Mouse (Mus musculus): Measurements from ENCODE around the gene Magi2. TPM values are rescaled to one million over a fixed set of nuclear protein-coding genes. Genes with fewer than 3 reads are reported as not detected.

The Magi2 gene
- polyA plus RNA-seq, 1 experiment from 2014 or later = 18.6 TPM

DNA sequence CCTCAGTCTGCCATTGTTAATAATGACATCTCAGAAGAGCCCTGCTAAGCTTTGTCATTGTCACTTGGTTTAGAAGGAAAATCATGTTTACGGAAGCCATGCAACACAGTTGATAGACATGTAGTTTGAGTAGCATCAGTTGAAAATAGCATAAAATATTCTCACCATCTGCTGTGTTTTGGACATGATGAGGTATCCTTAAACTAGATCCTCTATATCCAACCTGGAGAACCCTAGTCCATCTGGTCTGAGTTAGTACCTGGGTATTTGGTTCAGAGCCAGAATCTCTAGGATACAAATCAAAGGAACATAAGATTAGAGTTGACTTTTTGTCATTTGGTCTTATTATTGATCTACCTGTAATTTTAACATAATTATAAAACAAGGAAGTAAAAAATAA, 385.0 kb downstream of the Magi2 start:
- no peak overlapping the region for H3K4me2 ChIP-seq
- no peak for ATAC-seq
- no peaks in the 10 kb centered on the region for H3K27me3 ChIP-seq

DNA sequence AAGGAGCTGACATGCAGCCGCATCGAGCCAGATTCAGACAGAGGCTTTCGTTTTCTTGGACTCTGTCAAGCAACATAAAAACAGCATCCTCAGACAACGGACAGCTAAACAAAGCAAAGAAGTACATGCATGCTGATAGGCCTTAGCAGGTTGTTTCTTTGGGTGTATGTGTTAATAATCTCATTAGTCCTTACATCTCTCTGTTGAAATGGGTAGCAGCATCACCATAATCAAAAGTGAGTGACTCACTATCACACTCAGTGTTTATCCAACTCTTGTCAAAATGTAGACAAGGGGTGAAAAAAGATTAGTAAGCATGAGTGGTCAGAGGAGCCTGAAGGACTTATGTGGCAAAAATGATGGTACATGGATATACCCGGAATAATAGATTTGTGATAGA, 394.8 kb downstream of the Magi2 start:
- Histone ChIP-seq H3K27me3 (no peaks in the 10 kb centered on the region), H3K4me3 (no peak overlapping the region), H3K4me2 (no peak overlapping the region), H3K9ac (no peak overlapping the region), H3K36me3 (ENCODE audit: poor library complexity, severe bottlenecking) (no peaks in the 10 kb centered on the region), H3K9me3 (replicated peaks) (no peaks in the 10 kb centered on the region), H3K27ac (no peak overlapping the region), H3K4me1 (no peaks in the 10 kb centered on the region)
- ATAC-seq = peak; percentile 59
- WGBS = 67% methylated on average over 5 of the region's 5 CpGs

More for the DNA sequence above, 385.0 kb downstream of the Magi2 start:
- no peak overlapping the region for H3K27ac ChIP-seq
- no peaks in the 10 kb centered on the region for H3K9me3 ChIP-seq (replicated peaks)
- no peak overlapping the region for H3K4me3 ChIP-seq
- 95% methylated on average over 1 of the region's 1 CpGs for WGBS
- no peaks in the 10 kb centered on the region for H3K36me3 ChIP-seq (ENCODE audit: poor library complexity, severe bottlenecking)
- no peak overlapping the region for H3K9ac ChIP-seq
- no peaks in the 10 kb centered on the region for H3K4me1 ChIP-seq

- WGBS = 98% methylated on average over 1 of the region's 1 CpGs
- H3K4me2 ChIP-seq = no peak overlapping the region
- ATAC-seq = no peak
Observed at GRCm38 (mm10) chr5:19633976-19634375, 407.1 kb downstream of the Magi2 start.

DNA sequence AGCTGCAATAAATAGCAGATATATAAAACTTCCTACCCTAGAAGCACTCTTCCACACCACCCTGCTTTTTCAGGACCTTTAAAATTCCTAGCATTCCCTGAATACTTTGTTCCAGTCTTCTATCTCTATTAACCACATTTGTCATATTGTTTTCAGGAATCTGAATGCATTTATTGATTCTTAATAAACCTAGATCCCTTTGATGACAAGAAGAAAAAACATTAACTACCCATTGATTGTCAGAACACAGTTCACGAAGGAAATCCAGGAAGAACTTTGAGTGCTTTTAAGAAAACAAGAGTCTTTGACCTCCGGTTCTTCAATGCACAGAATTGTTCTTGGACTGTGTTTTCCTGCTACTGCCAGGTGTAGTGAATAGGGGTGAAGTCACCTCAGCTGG, 411.0 kb downstream of the Magi2 start:
- no peaks in the 10 kb centered on the region for H3K27me3 ChIP-seq
- H3K4me1 ChIP-seq = no peaks in the 10 kb centered on the region
- no peak overlapping the region for H3K9ac ChIP-seq
- H3K4me3 ChIP-seq = no peak overlapping the region
- 58% methylated on average over 2 of the region's 2 CpGs for WGBS
- H3K9me3 ChIP-seq (replicated peaks) = no peaks in the 10 kb centered on the region
- H3K4me2 ChIP-seq = no peak overlapping the region
- no peak overlapping the region for H3K27ac ChIP-seq
- H3K36me3 ChIP-seq (ENCODE audit: poor library complexity, severe bottlenecking) = no peaks in the 10 kb centered on the region
- no peak for ATAC-seq

More at GRCm38 (mm10) chr5:19633976-19634375, 407.1 kb downstream of the Magi2 start:
- Histone ChIP-seq H3K27me3 (no peaks in the 10 kb centered on the region), H3K4me3 (no peak overlapping the region), H3K27ac (no peak overlapping the region), H3K9me3 (replicated peaks) (no peaks in the 10 kb centered on the region), H3K9ac (no peak overlapping the region), H3K36me3 (ENCODE audit: poor library complexity, severe bottlenecking) (no peaks in the 10 kb centered on the region), H3K4me1 (no peaks in the 10 kb centered on the region)

DNA sequence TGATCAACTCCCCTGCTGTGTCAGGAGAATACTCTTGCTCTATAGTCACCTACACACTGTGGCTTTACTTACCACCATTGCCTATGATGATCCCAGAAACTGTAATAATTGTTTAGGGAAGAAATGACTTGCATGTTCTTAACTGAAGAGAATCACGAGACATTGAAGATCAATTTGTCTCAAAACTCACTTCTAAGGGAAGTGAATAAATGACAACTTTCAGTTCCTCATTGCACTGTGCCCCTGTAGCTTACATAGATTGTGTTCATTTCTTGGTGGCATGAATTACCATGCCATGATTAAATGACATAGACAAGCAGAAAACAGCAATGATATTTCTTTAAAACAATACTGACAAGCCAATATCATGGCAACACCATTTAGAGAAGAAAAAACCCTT, 429.1 kb downstream of the Magi2 start:
- WGBS = 84% methylated on average over 1 of the region's 1 CpGs
- no peak overlapping the region for H3K4me3 ChIP-seq
- no peaks in the 10 kb centered on the region for H3K27me3 ChIP-seq
- H3K4me1 ChIP-seq = no peaks in the 10 kb centered on the region
- no peak overlapping the region for H3K27ac ChIP-seq
- no peaks in the 10 kb centered on the region for H3K36me3 ChIP-seq (ENCODE audit: poor library complexity, severe bottlenecking)
- no peaks in the 10 kb centered on the region for H3K9me3 ChIP-seq (replicated peaks)
- no peak for ATAC-seq
- H3K9ac ChIP-seq = no peak overlapping the region
- H3K4me2 ChIP-seq = no peak overlapping the region

- Histone ChIP-seq H3K27ac (no peak overlapping the region), H3K9me3 (replicated peaks) (no peaks in the 10 kb centered on the region), H3K4me1 (no peaks in the 10 kb centered on the region), H3K9ac (no peak overlapping the region), H3K4me2 (no peak overlapping the region), H3K27me3 (no peaks in the 10 kb centered on the region), H3K4me3 (no peak overlapping the region), H3K36me3 (ENCODE audit: poor library complexity, severe bottlenecking) (no peaks in the 10 kb centered on the region)
- 87% methylated on average over 5 of the region's 5 CpGs for WGBS
- ATAC-seq = no peak
Observed at GRCm38 (mm10) chr5:19666416-19666815, 439.6 kb downstream of the Magi2 start.

DNA sequence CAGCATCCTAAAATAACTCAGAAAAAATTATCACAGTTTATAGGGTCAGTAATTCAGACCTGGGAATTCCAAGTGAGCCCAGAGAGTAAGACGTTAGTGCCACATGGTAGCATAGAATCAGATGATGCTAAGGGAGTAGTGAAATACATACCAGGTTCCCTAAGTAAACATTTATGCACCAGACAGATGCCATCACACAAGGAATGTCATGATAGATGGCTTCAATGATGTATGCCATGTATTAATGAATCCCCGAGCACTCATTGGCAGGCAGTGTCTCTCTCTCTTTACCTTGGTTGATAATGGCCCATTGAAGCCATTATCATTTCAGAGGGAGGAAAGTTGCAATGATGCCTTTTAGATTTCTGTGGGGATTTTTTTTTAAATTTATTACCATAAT, 490.5 kb downstream of the Magi2 start:
- Histone ChIP-seq H3K9me3 (replicated peaks) (no peaks in the 10 kb centered on the region), H3K4me2 (no peak overlapping the region), H3K27ac (no peak overlapping the region)

GRCm38 (mm10) chr5:19726277-19726676, 499.4 kb downstream of the Magi2 start:
- Histone ChIP-seq H3K27me3 (no peaks in the 10 kb centered on the region), H3K4me1 (no peaks in the 10 kb centered on the region), H3K9ac (no peak overlapping the region), H3K36me3 (ENCODE audit: poor library complexity, severe bottlenecking) (no peaks in the 10 kb centered on the region), H3K27ac (no peak overlapping the region), H3K4me3 (no peak overlapping the region), H3K4me2 (no peak overlapping the region), H3K9me3 (replicated peaks) (no peaks in the 10 kb centered on the region; the same call in 1 of the 2 replicates)
- ATAC-seq = no peak

More for the DNA sequence above, 490.5 kb downstream of the Magi2 start:
- H3K27me3 ChIP-seq = no peaks in the 10 kb centered on the region
- WGBS = 81% methylated on average over 2 of the region's 2 CpGs
- no peak for ATAC-seq
- H3K4me1 ChIP-seq = no peaks in the 10 kb centered on the region
- no peak overlapping the region for H3K4me3 ChIP-seq
- H3K36me3 ChIP-seq (ENCODE audit: poor library complexity, severe bottlenecking) = no peaks in the 10 kb centered on the region
- no peak overlapping the region for H3K9ac ChIP-seq

DNA sequence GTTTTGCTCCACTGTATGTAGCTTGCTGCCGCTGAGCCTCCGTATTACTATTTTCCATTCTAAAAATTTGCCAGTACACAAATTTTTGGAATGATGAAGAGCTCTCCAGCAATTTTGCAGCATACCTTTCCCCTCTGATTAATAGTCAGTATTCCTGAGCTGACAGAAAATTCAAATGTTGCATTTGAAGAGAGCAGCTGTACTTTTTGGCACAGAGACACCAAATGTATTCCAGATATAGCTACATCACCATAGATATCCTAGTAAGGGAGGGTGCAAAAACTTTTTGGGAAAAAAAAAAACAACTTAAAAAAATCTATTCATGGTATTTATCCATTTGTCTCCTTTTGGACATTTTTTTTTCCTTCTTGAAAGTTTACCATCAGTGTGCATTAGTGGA, 518.5 kb downstream of the Magi2 start:
- ATAC-seq = no peak
- no peak overlapping the region for H3K9ac ChIP-seq
- no peak overlapping the region for H3K4me2 ChIP-seq
- H3K27me3 ChIP-seq = no peaks in the 10 kb centered on the region
- no peak overlapping the region for H3K4me3 ChIP-seq
- 100% methylated on average over 2 of the region's 2 CpGs for WGBS
- H3K9me3 ChIP-seq (replicated peaks) = no peaks in the 10 kb centered on the region
- H3K36me3 ChIP-seq (ENCODE audit: poor library complexity, severe bottlenecking) = no peaks in the 10 kb centered on the region
- H3K4me1 ChIP-seq = peaks cover 16% of the 10 kb centered on the region
- H3K27ac ChIP-seq = no peak overlapping the region

DNA sequence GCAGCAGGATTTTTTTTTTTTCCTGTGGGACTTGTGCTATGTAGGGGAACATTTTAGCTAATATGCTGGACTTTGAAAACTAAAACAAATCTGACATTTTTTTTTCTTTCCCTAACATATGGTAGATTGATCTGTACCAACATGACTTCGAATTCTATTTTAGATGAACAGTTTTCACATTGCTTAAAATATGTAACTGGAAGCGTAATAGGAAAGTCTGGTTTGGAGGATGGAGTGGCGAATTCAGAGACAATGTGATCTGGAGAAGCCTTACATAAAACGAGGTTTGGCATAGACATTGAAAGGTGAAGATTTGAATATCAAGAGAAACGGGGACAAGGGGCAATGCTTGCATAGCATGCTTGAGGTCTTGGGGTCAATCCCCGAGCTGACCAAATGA, 519.1 kb downstream of the Magi2 start:
- WGBS = 43% methylated on average over 6 of the region's 6 CpGs
- Histone ChIP-seq H3K36me3 (ENCODE audit: poor library complexity, severe bottlenecking) (no peaks in the 10 kb centered on the region), H3K4me2 (no peak overlapping the region), H3K4me3 (no peak overlapping the region), H3K9ac (no peak overlapping the region), H3K4me1 (peaks cover 16% of the 10 kb centered on the region), H3K9me3 (replicated peaks) (no peaks in the 10 kb centered on the region), H3K27me3 (no peaks in the 10 kb centered on the region), H3K27ac (no peak overlapping the region)
- no peak for ATAC-seq

DNA sequence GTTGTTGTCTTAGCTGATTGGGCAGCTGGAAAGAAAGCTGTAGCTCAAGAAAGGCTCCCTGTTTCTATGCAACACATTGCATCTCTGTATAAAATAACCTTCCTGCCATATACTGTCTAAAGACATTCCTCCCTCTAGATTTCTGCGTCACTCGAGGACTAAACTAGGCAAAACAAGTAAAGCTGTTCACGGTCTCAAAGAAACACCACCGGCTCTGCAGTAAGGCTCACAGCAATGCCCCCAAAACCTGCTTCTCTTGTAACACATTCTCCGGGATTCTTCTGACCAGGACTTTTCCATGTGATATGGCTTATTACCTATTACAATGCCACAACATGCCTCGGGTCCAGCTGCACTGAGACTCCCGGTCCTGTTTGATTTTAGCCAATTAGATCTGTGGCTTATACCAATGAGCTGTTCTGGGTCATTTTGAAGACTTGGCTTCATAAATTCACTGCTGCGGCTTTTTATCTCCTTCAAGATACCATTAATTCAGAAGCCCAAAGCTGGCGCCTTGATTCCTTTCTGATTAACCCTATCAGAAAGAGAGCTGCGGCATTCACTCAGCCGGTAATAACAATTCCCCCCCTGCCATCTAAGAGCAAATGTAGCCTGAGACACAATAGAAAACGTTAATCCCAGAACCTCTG, 520.2 kb downstream of the Magi2 start:
- H3K27me3 ChIP-seq = no peaks in the 10 kb centered on the region
- H3K27ac ChIP-seq = no peak overlapping the region
- no peaks in the 10 kb centered on the region for H3K36me3 ChIP-seq (ENCODE audit: poor library complexity, severe bottlenecking)
- peaks cover 16% of the 10 kb centered on the region for H3K4me1 ChIP-seq
- ATAC-seq = peak; percentile 71
- peak overlapping the region; percentile 23 for H3K4me3 ChIP-seq
- no peaks in the 10 kb centered on the region for H3K9me3 ChIP-seq (replicated peaks)
- peak overlapping the region; percentile 53 for H3K4me2 ChIP-seq
- WGBS = 12% methylated on average over 12 of the region's 12 CpGs
- H3K9ac ChIP-seq = peak overlapping the region; percentile 40; the same call in 1 of the 2 replicates

- peaks cover 16% of the 10 kb centered on the region for H3K4me1 ChIP-seq
- H3K36me3 ChIP-seq (ENCODE audit: poor library complexity, severe bottlenecking) = no peaks in the 10 kb centered on the region
- peak; percentile 41; the same call in 1 of the 2 replicates for ATAC-seq
- no peak overlapping the region; the same call in 1 of the 2 replicates for H3K4me2 ChIP-seq
- H3K27ac ChIP-seq = no peak overlapping the region
- H3K9ac ChIP-seq = no peak overlapping the region
- 18% methylated on average over 3 of the region's 3 CpGs for WGBS
- no peaks in the 10 kb centered on the region for H3K27me3 ChIP-seq
- H3K4me3 ChIP-seq = no peak overlapping the region
- H3K9me3 ChIP-seq (replicated peaks) = no peaks in the 10 kb centered on the region
Observed at GRCm38 (mm10) chr5:19747631-19748030, 520.8 kb downstream of the Magi2 start.

DNA sequence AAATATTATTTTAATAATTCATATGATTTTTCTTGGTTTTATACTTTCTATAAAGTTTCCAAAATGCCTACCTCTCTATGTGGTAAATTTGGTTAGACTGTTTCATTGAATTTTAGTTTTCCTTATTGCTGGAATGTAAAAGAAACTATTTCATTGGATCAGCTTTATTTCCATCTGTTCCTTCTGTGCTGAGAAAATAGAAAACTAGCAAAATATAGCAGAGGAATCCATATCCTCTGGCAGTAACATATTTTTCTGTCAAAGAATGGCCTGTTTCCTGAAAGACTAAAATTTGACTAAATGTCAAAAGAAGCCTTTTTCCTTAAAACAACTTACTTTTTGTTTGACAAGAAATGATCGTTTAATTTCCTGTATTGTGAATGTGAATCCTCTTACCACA, 552.4 kb downstream of the Magi2 start:
- no peak for ATAC-seq

More for the DNA sequence above, 552.4 kb downstream of the Magi2 start:
- no peak overlapping the region for H3K27ac ChIP-seq
- no peak overlapping the region for H3K4me2 ChIP-seq
- H3K4me3 ChIP-seq = no peak overlapping the region
- no peaks in the 10 kb centered on the region for H3K4me1 ChIP-seq
- H3K9me3 ChIP-seq (replicated peaks) = no peaks in the 10 kb centered on the region
- H3K9ac ChIP-seq = no peak overlapping the region
- no peaks in the 10 kb centered on the region for H3K36me3 ChIP-seq (ENCODE audit: poor library complexity, severe bottlenecking)
- no peaks in the 10 kb centered on the region for H3K27me3 ChIP-seq
- 88% methylated on average over 1 of the region's 1 CpGs for WGBS
